Mouse (Mus musculus): ENCODE data around the gene Uba7. TPM values are rescaled to one million over a fixed set of nuclear protein-coding genes. Genes with fewer than 3 reads are reported as not detected.
A peak's percentile ranks its signal among the peaks of the same experiment; 100 is the strongest.

Uba7 gene
- 25.7 and 28.1 TPM in 2 replicates for polyA plus RNA-seq (2015; fragmentation: Nextera tagmentation; extraction: Ambion mirVana)

GRCm38 (mm10) chr9:107975399-107976386, at the start of gene Uba7:
Uba7 (plus strand) TSS chr9:107975505.
- H3K27me3 ChIP-seq = no peaks in the 10 kb centered on the region
- peaks cover 17% of the 10 kb centered on the region for H3K4me1 ChIP-seq
- no peaks in the 10 kb centered on the region for H3K9me3 ChIP-seq
- 73% methylated on average over 12 of the region's 12 CpGs for whole genome bisulfite sequencing
- H3K9ac ChIP-seq = peak within 1 kb of the TSS; percentile 40; the same call in 1 of the 2 replicates
- H3K4me3 ChIP-seq = no peak within 1 kb of the TSS; the same call in 1 of the 2 replicates
- 0 out of 2 replicates have a peak within 1 kb of the TSS, but pooled peaks have one; percentile 39 for H3K27ac ChIP-seq
- no peak within 1 kb of the TSS for H3K4me2 ChIP-seq
- H3K36me3 ChIP-seq = peaks cover 24% of the 10 kb centered on the region
- no peak for ATAC-seq (ENCODE audit: insufficient number of reproducible peaks, insufficient read depth, low FRiP score, low TSS enrichment, low read depth)

GRCm38 (mm10) chr9:107926920-107927420, 48.3 kb upstream of the Uba7 start:
- no peak for ATAC-seq (ENCODE audit: insufficient number of reproducible peaks, insufficient read depth, low FRiP score, low TSS enrichment, low read depth)
- Histone ChIP-seq H3K4me1 (peaks cover 15% of the 10 kb centered on the region), H3K4me2 (no peak overlapping the region), H3K9me3 (no peaks in the 10 kb centered on the region), H3K36me3 (no peaks in the 10 kb centered on the region), H3K27ac (no peak overlapping the region), H3K4me3 (no peak overlapping the region), H3K9ac (no peak overlapping the region), H3K27me3 (0 out of 2 replicates have a peak, but pooled peaks cover 3% of the 10 kb centered on the region)
- 34% methylated on average over 9 of the region's 9 CpGs for WGBS

GRCm38 (mm10) chr9:107927749-107928148, 47.6 kb upstream of the Uba7 start:
- ATAC-seq (ENCODE audit: insufficient number of reproducible peaks, insufficient read depth, low FRiP score, low TSS enrichment, low read depth) = no peak
- WGBS = 77% methylated on average over 5 of the region's 5 CpGs
- Histone ChIP-seq H3K27me3 (0 out of 2 replicates have a peak, but pooled peaks cover 3% of the 10 kb centered on the region), H3K9me3 (no peaks in the 10 kb centered on the region), H3K4me1 (peaks cover 15% of the 10 kb centered on the region), H3K4me3 (no peak overlapping the region), H3K4me2 (no peak overlapping the region), H3K9ac (no peak overlapping the region), H3K27ac (no peak overlapping the region), H3K36me3 (no peaks in the 10 kb centered on the region)

GRCm38 (mm10) chr9:107928169-107928568, 47.1 kb upstream of the Uba7 start, which contains the start of gene Actl11:
Actl11 (plus strand) TSS chr9:107928469.
- Histone ChIP-seq H3K27ac (no peak within 1 kb of the TSS), H3K9ac (no peak within 1 kb of the TSS), H3K4me2 (no peak within 1 kb of the TSS), H3K9me3 (no peaks in the 10 kb centered on the region), H3K4me3 (no peak within 1 kb of the TSS), H3K4me1 (peaks cover 15% of the 10 kb centered on the region), H3K27me3 (0 out of 2 replicates have a peak, but pooled peaks cover 3% of the 10 kb centered on the region), H3K36me3 (no peaks in the 10 kb centered on the region)
- WGBS = 80% methylated on average over 3 of the region's 3 CpGs
- no peak for ATAC-seq (ENCODE audit: insufficient number of reproducible peaks, insufficient read depth, low FRiP score, low TSS enrichment, low read depth)

- ATAC-seq (ENCODE audit: insufficient number of reproducible peaks, insufficient read depth, low FRiP score, low TSS enrichment, low read depth) = no peak
- no peaks in the 10 kb centered on the region for H3K9me3 ChIP-seq
- 57% methylated on average over 4 of the region's 4 CpGs for WGBS
- no peak overlapping the region for H3K27ac ChIP-seq
- H3K27me3 ChIP-seq = peaks cover 32% of the 10 kb centered on the region
- no peak overlapping the region for H3K4me3 ChIP-seq
- H3K4me2 ChIP-seq = no peak overlapping the region
- peaks cover 16% of the 10 kb centered on the region for H3K4me1 ChIP-seq
- H3K36me3 ChIP-seq = no peaks in the 10 kb centered on the region
- no peak overlapping the region for H3K9ac ChIP-seq
These were observed 43.1 kb upstream of the Uba7 start for GRCm38 (mm10) chr9:107932221-107932620.

- no peak overlapping the region for H3K27ac ChIP-seq
- no peaks in the 10 kb centered on the region for H3K36me3 ChIP-seq
- no peak overlapping the region for H3K4me3 ChIP-seq
- ATAC-seq (ENCODE audit: insufficient number of reproducible peaks, insufficient read depth, low FRiP score, low TSS enrichment, low read depth) = no peak
- peaks cover 48% of the 10 kb centered on the region for H3K27me3 ChIP-seq
- 82% methylated on average over 11 of the region's 11 CpGs for WGBS
- peaks cover 17% of the 10 kb centered on the region for H3K4me1 ChIP-seq
- no peak overlapping the region for H3K9ac ChIP-seq
- H3K4me2 ChIP-seq = no peak overlapping the region
- H3K9me3 ChIP-seq = no peaks in the 10 kb centered on the region
These were observed 41.2 kb upstream of the Uba7 start for GRCm38 (mm10) chr9:107934146-107934545.

- H3K9ac ChIP-seq = peak within 1 kb of the TSS; percentile 75
- H3K36me3 ChIP-seq = no peaks in the 10 kb centered on the region
- peaks cover 24% of the 10 kb centered on the region for H3K4me1 ChIP-seq
- H3K4me3 ChIP-seq = peak within 1 kb of the TSS; percentile 59
- H3K9me3 ChIP-seq = no peaks in the 10 kb centered on the region
- no peak within 1 kb of the TSS for H3K27ac ChIP-seq
- peak within 1 kb of the TSS; percentile 97 for H3K4me2 ChIP-seq
- no peak for ATAC-seq (ENCODE audit: insufficient number of reproducible peaks, insufficient read depth, low FRiP score, low TSS enrichment, low read depth)
- WGBS = 13% methylated on average over 3 of the region's 3 CpGs
- H3K27me3 ChIP-seq = peaks cover 48% of the 10 kb centered on the region
These were observed 39.9 kb upstream of the Uba7 start, which contains the start of gene Camkv for GRCm38 (mm10) chr9:107935374-107935773. Camkv (plus strand) TSS chr9:107935674.

GRCm38 (mm10) chr9:107935790-107936214, 39.5 kb upstream of the Uba7 start:
- peak overlapping the region; percentile 59 for H3K4me3 ChIP-seq
- no peaks in the 10 kb centered on the region for H3K9me3 ChIP-seq
- no peak overlapping the region for H3K27ac ChIP-seq
- WGBS = under 1% methylated on average over 40 of the region's 41 CpGs
- peak overlapping the region; percentile 97 for H3K4me2 ChIP-seq
- H3K27me3 ChIP-seq = peaks cover 48% of the 10 kb centered on the region
- H3K4me1 ChIP-seq = peaks cover 25% of the 10 kb centered on the region
- no peaks in the 10 kb centered on the region for H3K36me3 ChIP-seq
- no peak for ATAC-seq (ENCODE audit: insufficient number of reproducible peaks, insufficient read depth, low FRiP score, low TSS enrichment, low read depth)
- peak overlapping the region; percentile 75 for H3K9ac ChIP-seq

- Histone ChIP-seq H3K4me2 (peak overlapping the region; percentile 97), H3K9me3 (no peaks in the 10 kb centered on the region), H3K36me3 (no peaks in the 10 kb centered on the region), H3K9ac (peak overlapping the region; percentile 75), H3K4me3 (peak overlapping the region; percentile 59), H3K4me1 (peaks cover 25% of the 10 kb centered on the region), H3K27ac (no peak overlapping the region), H3K27me3 (peaks cover 50% of the 10 kb centered on the region)
- WGBS = under 1% methylated on average over 29 of the region's 29 CpGs
- ATAC-seq (ENCODE audit: insufficient number of reproducible peaks, insufficient read depth, low FRiP score, low TSS enrichment, low read depth) = peak; percentile 26; the same call in 1 of the 2 replicates
These were observed 39.0 kb upstream of the Uba7 start for GRCm38 (mm10) chr9:107936215-107936822.

- H3K4me3 ChIP-seq = peak overlapping the region; percentile 59
- H3K4me2 ChIP-seq = peak overlapping the region; percentile 97
- H3K27me3 ChIP-seq = peaks cover 50% of the 10 kb centered on the region
- H3K4me1 ChIP-seq = peaks cover 25% of the 10 kb centered on the region
- H3K9me3 ChIP-seq = no peaks in the 10 kb centered on the region
- no peak overlapping the region for H3K27ac ChIP-seq
- H3K36me3 ChIP-seq = no peaks in the 10 kb centered on the region
- no peak for ATAC-seq (ENCODE audit: insufficient number of reproducible peaks, insufficient read depth, low FRiP score, low TSS enrichment, low read depth)
- WGBS = 10% methylated on average over 3 of the region's 3 CpGs
- H3K9ac ChIP-seq = 0 out of 2 replicates have a peak overlapping the region, but pooled peaks have one; percentile 75
These were observed 38.5 kb upstream of the Uba7 start for GRCm38 (mm10) chr9:107936831-107937230.
